Mouse (Mus musculus) bone marrow macrophage, adult 2 months (primary cell): Measurements from ENCODE around the gene Siah3. TPM values are rescaled to one million over a fixed set of nuclear protein-coding genes. Genes with fewer than 3 reads are reported as not detected.
A peak's percentile ranks its signal among the peaks of the same experiment; 100 is the strongest.
"Not testable (repeated sequence)": the region's sequence is repeated elsewhere in the genome, so short reads cannot be mapped to it uniquely, and the experiment has no call there.

ENCODE experiments used
- H3K27ac ChIP-seq: 2 replicates; pipeline ENCODE4 v1.5.1; 2012; ENCODE audit warnings: low read depth, low read length; ENCODE audit not compliant: insufficient read depth
- H3K4me1 ChIP-seq: 2 replicates; pipeline ENCODE4 v1.6.1; 2012; ENCODE audit warnings: low read length; ENCODE audit not compliant: control insufficient read depth, insufficient read depth
- H3K4me3 ChIP-seq: 2 replicates; pipeline ENCODE4 v1.5.1; 2012; ENCODE audit warnings: mild to moderate bottlenecking, low read length, moderate library complexity; ENCODE audit not compliant: insufficient read depth
- CTCF ChIP-seq: IDR thresholded peaks from 2 replicates; pipeline ENCODE4 v1.5.1; 2012; ENCODE audit warnings: low read depth, mild to moderate bottlenecking, low read length, moderate library complexity
- POLR2A ChIP-seq: IDR thresholded peaks from 2 replicates; pipeline ENCODE4 v1.6.1; 2012; ENCODE audit warnings: mild to moderate bottlenecking, low read depth, low read length, borderline replicate concordance
- polyA plus RNA-seq: library from polyadenylated mRNA; stranded (reverse); fragments of >200 nt; gene quantifications from 2 replicates; pipeline ENCODE4 v1.2.4, GENCODE M21; 2012; ENCODE audit not compliant: missing spikeins, insufficient read depth, insufficient read length

The Siah3 gene
- polyA plus RNA-seq, 1 experiment = not detected

GRCm38 (mm10) chr14:75445281-75445947, 10.4 kb upstream of the Siah3 start:
- no peak overlapping the region for H3K27ac ChIP-seq
- H3K4me3 ChIP-seq = peak overlapping the region; percentile 13
- TF ChIP-seq CTCF (no peak), POLR2A (no peak)
- H3K4me1 ChIP-seq = peaks cover 6% of the 10 kb centered on the region

GRCm38 (mm10) chr14:75445948-75446281, 9.9 kb upstream of the Siah3 start:
- Histone ChIP-seq H3K4me1 (peaks cover 6% of the 10 kb centered on the region), H3K27ac (no peak overlapping the region), H3K4me3 (peak overlapping the region; percentile 13)
- TF ChIP-seq CTCF (no peak), POLR2A (no peak)

DNA sequence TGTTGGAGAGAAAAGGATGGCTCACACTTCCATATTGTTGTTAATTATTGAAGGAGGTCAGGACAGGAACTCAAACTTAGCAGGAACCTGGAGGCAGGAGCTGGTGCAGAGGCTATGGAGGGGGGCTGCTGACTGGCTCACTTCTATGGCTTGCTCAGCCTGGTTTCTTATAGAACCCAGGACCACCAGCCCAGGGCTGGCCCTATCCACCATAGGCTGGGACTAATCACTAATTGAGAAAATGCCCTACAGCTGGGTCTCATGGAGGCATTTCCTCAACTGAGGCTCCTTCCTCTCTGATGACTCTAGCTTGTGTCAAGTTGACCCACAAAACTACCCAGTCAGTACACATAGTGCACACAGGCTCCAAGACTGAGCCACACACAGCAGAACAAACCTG, 9.5 kb upstream of the Siah3 start:
- H3K4me1 ChIP-seq, H3K4me3 ChIP-seq, H3K27ac ChIP-seq: not testable (repeated sequence)

GRCm38 (mm10) chr14:75453906-75454305, 1.9 kb upstream of the Siah3 start:
- Histone ChIP-seq H3K4me3 (no peak overlapping the region), H3K27ac (no peak overlapping the region), H3K4me1 (no peaks in the 10 kb centered on the region)
- TF ChIP-seq CTCF (no peak), POLR2A (no peak)

DNA sequence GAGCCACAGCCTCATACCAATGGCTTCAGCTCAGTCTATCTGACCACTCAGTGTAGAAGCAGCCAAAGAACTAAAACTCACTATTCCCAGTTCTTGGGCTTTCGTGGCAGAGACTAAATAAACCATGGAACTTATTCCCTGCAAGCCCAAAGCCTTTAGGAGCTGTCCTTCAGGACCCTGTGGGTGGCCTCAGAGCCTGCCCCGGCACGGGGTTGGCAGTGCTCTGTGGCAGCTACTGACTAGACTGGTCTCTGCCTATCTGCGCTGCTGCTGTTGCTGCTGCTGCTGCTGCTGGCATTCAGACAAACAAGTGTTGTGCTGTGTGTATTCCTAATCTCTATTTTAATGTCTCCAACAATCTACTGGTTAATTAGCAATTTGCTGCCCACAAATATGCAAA, 1.1 kb upstream of the Siah3 start:
- no peaks in the 10 kb centered on the region for H3K4me1 ChIP-seq
- no peak for TF ChIP-seq POLR2A
- no peak for TF ChIP-seq CTCF
- H3K4me3 ChIP-seq = no peak overlapping the region
- no peak overlapping the region for H3K27ac ChIP-seq

GRCm38 (mm10) chr14:75455361-75455742, 430 bp upstream of the Siah3 start:
- H3K4me1 ChIP-seq = no peaks in the 10 kb centered on the region
- no peak for TF ChIP-seq CTCF
- TF ChIP-seq POLR2A = no peak
- H3K27ac ChIP-seq = no peak overlapping the region
- no peak overlapping the region for H3K4me3 ChIP-seq

DNA sequence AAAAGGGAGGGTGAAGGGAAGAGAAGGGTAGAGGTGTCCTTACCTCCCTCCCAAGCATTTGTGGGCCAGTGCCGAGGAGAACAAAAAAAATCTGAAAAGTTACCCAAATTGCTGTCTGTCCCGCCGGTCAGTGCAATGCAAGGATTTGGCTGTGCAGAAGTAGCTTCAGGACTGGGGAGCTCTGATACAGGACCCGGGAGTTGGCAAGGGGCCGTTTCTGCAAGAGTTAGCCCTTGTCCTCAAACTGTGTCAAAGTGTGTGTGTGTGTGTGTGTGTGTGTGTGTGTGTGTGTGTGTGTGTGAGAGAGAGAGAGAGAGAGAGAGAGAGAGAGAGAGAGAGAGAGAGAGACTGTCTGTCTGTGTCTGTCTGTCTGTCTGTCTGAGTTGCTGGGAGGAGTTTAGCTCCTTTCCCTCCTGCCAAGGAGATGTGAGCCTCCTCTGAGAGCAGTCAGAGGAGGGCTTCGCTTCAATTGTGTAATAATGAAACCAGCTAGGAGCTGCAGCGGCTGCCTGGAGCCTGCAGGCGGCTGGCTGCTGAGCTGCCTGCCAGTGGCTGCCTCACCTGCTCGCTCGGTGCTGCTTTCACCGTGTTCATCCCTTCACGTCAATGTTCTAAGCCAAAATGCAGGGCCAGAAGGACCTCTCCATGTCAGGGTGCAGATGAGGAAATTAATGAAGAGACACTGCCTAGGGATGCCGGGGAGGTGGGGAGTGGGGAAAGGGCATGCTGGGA, 873 bp downstream of the Siah3 start:
- no peak overlapping the region for H3K27ac ChIP-seq
- peak overlapping the region; percentile 23; the same call in 1 of the 2 replicates for H3K4me3 ChIP-seq
- TF ChIP-seq CTCF (no peak), POLR2A (no peak)
- H3K4me1 ChIP-seq = no peaks in the 10 kb centered on the region

GRCm38 (mm10) chr14:75457221-75457600, 1.4 kb downstream of the Siah3 start:
- H3K4me1 ChIP-seq = no peaks in the 10 kb centered on the region
- no peak for TF ChIP-seq POLR2A
- H3K27ac ChIP-seq = no peak overlapping the region
- H3K4me3 ChIP-seq = 0 out of 2 replicates have a peak overlapping the region, but pooled peaks have one; percentile 23

DNA sequence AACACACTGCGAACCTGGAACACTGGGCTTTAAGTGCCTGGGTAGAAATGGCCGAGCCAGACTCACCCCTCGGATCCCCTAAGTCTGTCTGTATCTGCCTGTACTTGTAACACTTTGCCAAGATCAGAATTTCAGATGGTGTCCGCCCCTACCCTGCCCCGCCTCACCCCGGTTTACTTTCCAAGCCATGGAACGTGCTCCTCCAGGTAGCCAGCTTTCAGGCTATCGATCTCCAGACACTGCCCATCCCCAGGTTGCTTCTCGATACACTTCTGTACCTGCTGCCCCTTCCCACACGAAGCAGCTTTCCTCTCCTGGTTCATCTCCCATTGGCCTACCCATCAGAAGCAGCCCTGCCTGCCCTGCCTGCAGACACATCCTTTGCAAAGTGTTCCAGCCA, 3.6 kb downstream of the Siah3 start:
- TF ChIP-seq POLR2A (no peak), CTCF (no peak)
- Histone ChIP-seq H3K4me3 (no peak overlapping the region), H3K27ac (no peak overlapping the region), H3K4me1 (no peaks in the 10 kb centered on the region)

DNA sequence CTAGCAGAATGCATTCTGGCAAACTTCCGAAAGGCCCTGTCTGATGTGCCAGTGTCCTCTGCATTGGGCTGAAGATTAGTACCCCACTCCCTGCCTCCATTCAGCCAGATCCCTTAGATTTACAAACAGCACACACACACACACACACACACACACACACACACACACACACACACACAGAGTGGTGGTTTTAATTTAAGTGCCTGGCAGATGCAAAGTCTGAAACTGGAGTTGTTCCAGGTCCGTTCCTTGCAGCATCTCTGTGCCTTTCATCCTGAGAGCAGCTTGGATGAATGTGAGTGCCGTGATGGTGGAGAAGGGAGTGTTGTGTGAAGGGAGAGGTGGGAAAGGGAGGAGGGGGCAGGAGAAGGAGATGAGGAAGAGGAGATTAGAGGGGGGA, 4.2 kb downstream of the Siah3 start:
- no peak for TF ChIP-seq CTCF
- TF ChIP-seq POLR2A = no peak
- Histone ChIP-seq H3K4me1 (no peaks in the 10 kb centered on the region), H3K27ac (no peak overlapping the region)

GRCm38 (mm10) chr14:75460436-75460835, 4.7 kb downstream of the Siah3 start:
- Histone ChIP-seq H3K4me1 (no peaks in the 10 kb centered on the region), H3K27ac (no peak overlapping the region), H3K4me3 (no peak overlapping the region)
- TF ChIP-seq CTCF (no peak), POLR2A (no peak)

More for the DNA sequence above, 4.2 kb downstream of the Siah3 start:
- H3K4me3 ChIP-seq = no peak overlapping the region
